Mouse (Mus musculus) gastrocnemius, postnatal 14 days (tissue): ENCODE measurements around the gene Rasip1. TPM values are rescaled to one million over a fixed set of nuclear protein-coding genes. Genes with fewer than 3 reads are reported as not detected.

Source experiments
- DNase-seq: peaks from one replicate; pipeline ENCODE4 v3.0.0; 2021; ENCODE audit warnings: mixed read lengths
- intact Hi-C: fragments of 180-260 bp; cut with DNase I; formaldehyde crosslinking; loops from one replicate; pipeline ENCODE4 v1.15.1; 2025; ENCODE audit warnings: low total_unique reads
- total RNA-seq, 2 experiments: library from RNA; stranded (reverse); gene quantifications; 2 replicates each; pipeline ENCODE4 v1.2.3; 2021

Rasip1 gene
- total RNA-seq, 2 experiments from 2014 or later, result 14.1 to 16.1 TPM

GRCm38 (mm10) chr7:45679966-45680621 is 52.8 kb downstream of the Rasip1 start:
- DNase-seq, result no peak
- intact Hi-C loops, result no loop called here

GRCm38 (mm10) chr7:45681046-45681736 is 53.9 kb downstream of the Rasip1 start:
- peak; percentile 50 for DNase-seq
- intact Hi-C loops, result no loop called here

- intact Hi-C loops, result no loop called here
- peak; percentile 88 for DNase-seq
Observed at GRCm38 (mm10) chr7:45682144-45683126, 55.1 kb downstream of the Rasip1 start.

- no peak for DNase-seq
- intact Hi-C loops, result no loop called here
Observed at GRCm38 (mm10) chr7:45683396-45684050, 56.2 kb downstream of the Rasip1 start, which contains the start of gene Ntn5. TSS of gene Ntn5 (plus strand) at chr7:45684022.

DNA sequence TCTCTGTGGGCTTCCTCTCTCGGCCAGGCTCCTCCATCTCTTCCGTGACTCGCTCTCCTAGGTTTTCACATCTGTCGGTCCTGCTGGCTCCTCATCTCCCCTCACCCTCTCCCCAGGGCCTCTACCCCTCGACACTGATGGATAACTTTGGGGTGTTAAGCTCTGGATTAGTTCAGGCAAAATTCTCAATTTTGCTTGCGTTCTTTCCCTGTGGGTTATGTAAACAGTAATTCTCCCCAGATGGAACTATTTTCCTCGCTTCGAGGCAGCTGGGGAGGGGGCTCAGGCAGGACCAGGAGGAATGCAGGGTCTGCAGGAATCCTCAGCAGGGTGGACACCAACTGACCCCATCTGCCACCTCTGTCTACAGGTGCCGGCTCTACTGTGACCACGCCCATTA is 58.5 kb downstream of the Rasip1 start:
- DNase-seq, result no peak
- intact Hi-C loops, result no loop called here

DNA sequence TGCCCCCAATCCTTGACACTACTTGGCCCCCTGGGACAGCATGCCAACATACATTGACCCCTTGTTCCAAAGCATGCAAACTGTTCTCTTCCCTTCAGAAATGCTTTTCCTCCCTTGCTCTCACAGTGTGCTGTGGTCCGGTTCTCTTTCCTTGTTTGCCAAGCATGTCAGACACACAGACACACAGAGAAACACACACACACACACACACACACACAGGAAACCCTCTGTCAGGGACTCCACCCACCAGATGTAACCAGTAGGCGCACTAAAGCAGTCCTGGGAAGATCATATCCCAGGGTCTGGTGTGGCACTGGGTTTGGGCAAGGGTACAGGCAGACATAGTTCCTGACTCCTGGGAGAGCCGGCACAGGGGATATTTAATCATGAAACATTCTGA is 59.6 kb downstream of the Rasip1 start:
- no peak for DNase-seq
- intact Hi-C loops, result no loop called here

Other genes starting within 250 kb of the Rasip1 start
- gene Snrnp70, start 231.7 kb upstream of the Rasip1 start, total RNA-seq, result 10 to 100 TPM; 90.1 to 93.1 TPM
- gene Kcna7, start 221.8 kb upstream of the Rasip1 start, total RNA-seq, result 10 to 100 TPM; 39.6 to 44.1 TPM
- 1 to 10 TPM; 2.3 to 2.6 TPM for gene Ntf5, start 213.8 kb upstream of the Rasip1 start, total RNA-seq
- gene Lhb, start 206.7 kb upstream of the Rasip1 start, total RNA-seq, result under 1 TPM in 1 of 2 experiments, not detected in 1; 0.35 TPM
- 100 to 1,000 TPM; 167 to 213 TPM for gene Gys1, start 192.6 kb upstream of the Rasip1 start, total RNA-seq
- 10 to 100 TPM; 20.3 to 23.7 TPM for gene Ruvbl2, start 189.4 kb upstream of the Rasip1 start, total RNA-seq
- 100 to 1,000 TPM; 119 to 132 TPM for gene Ftl1, start 167.6 kb upstream of the Rasip1 start, total RNA-seq
- 10 to 100 TPM; 20.1 to 22.4 TPM for gene Bax, start 160.6 kb upstream of the Rasip1 start, total RNA-seq
- gene Tulp2, start 145.6 kb upstream of the Rasip1 start, total RNA-seq, result not detected
- 1 to 10 TPM; 6.0 to 6.2 TPM for gene Gm45808, start 140.7 kb upstream of the Rasip1 start, total RNA-seq
- gene Dhdh, start 138.7 kb upstream of the Rasip1 start, total RNA-seq, result 10 to 100 TPM in 1 of 2 experiments, 1 to 10 TPM in 1; 9.4 to 10.5 TPM
- gene Nucb1, start 117.1 kb upstream of the Rasip1 start, total RNA-seq, result 100 to 1,000 TPM; 100 TPM
- 10 to 100 TPM; 13.1 to 18.4 TPM for gene Ppp1r15a, start 101.2 kb upstream of the Rasip1 start, total RNA-seq
- 10 to 100 TPM in 1 of 2 experiments, 1 to 10 TPM in 1; 6.8 to 14.8 TPM for gene Plekha4, start 101.2 kb upstream of the Rasip1 start, total RNA-seq
- 1 to 10 TPM; 1.7 to 2.3 TPM for gene Hsd17b14, start 72.6 kb upstream of the Rasip1 start, total RNA-seq
- 10 to 100 TPM; 37.2 to 37.8 TPM for gene Bcat2, start 57.3 kb upstream of the Rasip1 start, total RNA-seq
- not detected for gene Fgf21, start 12.0 kb upstream of the Rasip1 start, total RNA-seq
- gene Fut1, start 10.2 kb upstream of the Rasip1 start, total RNA-seq, result under 1 TPM in 1 of 2 experiments, not detected in 1; 0.11 TPM
- under 1 TPM; 0.12 to 0.18 TPM for gene Izumo1, start 5.7 kb upstream of the Rasip1 start, total RNA-seq
- 10 to 100 TPM; 60.3 to 85.3 TPM for gene Mamstr, start 12.5 kb downstream of the Rasip1 start, total RNA-seq
- under 1 TPM; 0.58 to 0.66 TPM for gene Fut2, start 38.9 kb downstream of the Rasip1 start, total RNA-seq
- under 1 TPM; 0.51 to 0.62 TPM for gene Ntn5, start 56.5 kb downstream of the Rasip1 start, total RNA-seq
- gene Sec1, start 66.9 kb downstream of the Rasip1 start, total RNA-seq, result under 1 TPM; 0.18 to 0.31 TPM
- 1 to 10 TPM; 4.5 to 4.6 TPM for gene Car11, start 72.4 kb downstream of the Rasip1 start, total RNA-seq
- 10 to 100 TPM; 20.6 to 32.8 TPM for gene Dbp, start 77.6 kb downstream of the Rasip1 start, total RNA-seq
- 100 to 1,000 TPM; 607 to 662 TPM for gene Rpl18, start 88.0 kb downstream of the Rasip1 start, total RNA-seq
- gene Sphk2, start 90.5 kb downstream of the Rasip1 start, total RNA-seq, result 10 to 100 TPM; 12.0 to 13.2 TPM
- gene Fam83e, start 93.7 kb downstream of the Rasip1 start, total RNA-seq, result under 1 TPM; 0.16 TPM
- gene Spaca4, start 98.3 kb downstream of the Rasip1 start, total RNA-seq, result not detected
- under 1 TPM; 0.11 to 0.39 TPM for gene Lmtk3, start 156.2 kb downstream of the Rasip1 start, total RNA-seq
- not detected for gene Sult2b1, start 157.2 kb downstream of the Rasip1 start, total RNA-seq
- gene Cyth2, start 187.1 kb downstream of the Rasip1 start, total RNA-seq, result 10 to 100 TPM; 34.6 to 35.8 TPM
- under 1 TPM; 0.16 to 0.18 TPM for gene Kcnj14, start 197.3 kb downstream of the Rasip1 start, total RNA-seq
- gene Grwd1, start 203.5 kb downstream of the Rasip1 start, total RNA-seq, result 10 to 100 TPM; 10.5 to 16.5 TPM
- gene Kdelr1, start 245.3 kb downstream of the Rasip1 start, total RNA-seq, result 10 to 100 TPM; 64.2 to 68.5 TPM